Mouse (Mus musculus): ENCODE results near the gene Shisa5. TPM values are rescaled to one million over a fixed set of nuclear protein-coding genes. Genes with fewer than 3 reads are reported as not detected.
A peak's percentile ranks its signal among the peaks of the same experiment; 100 is the strongest.

Shisa5 gene
- polyA plus RNA-seq, 1 experiment from 2014 or later: 216 TPM

GRCm38 (mm10) chr9:109007025-109007780, 31.2 kb upstream of the Shisa5 start:
- Histone ChIP-seq H3K4me3 (ENCODE audit: low read depth, low read length) (no peak overlapping the region), H3K9me3 (ENCODE audit: low read length) (no peaks in the 10 kb centered on the region), H3K36me3 (ENCODE audit: insufficient read depth, low read length) (0 out of 2 replicates have a peak, but pooled peaks cover 6% of the 10 kb centered on the region), H3K27me3 (replicated peaks; ENCODE audit: insufficient read depth, low read length) (no peaks in the 10 kb centered on the region), H3K27ac (ENCODE audit: low read length) (no peak overlapping the region), H3K9ac (replicated peaks; ENCODE audit: low read depth) (no peak overlapping the region), H3K4me1 (ENCODE audit: insufficient read depth, low read depth, low read length) (no peaks in the 10 kb centered on the region), H3K4me2 (replicated peaks; ENCODE audit: low read depth, low read length) (no peak overlapping the region)
- WGBS: 76% methylated on average over 21 of the region's 21 CpGs
- DNase-seq (ENCODE audit: low spot score) (no peak), ATAC-seq (no peak)
- no peak for TF ChIP-seq EP300 (IDR thresholded peaks at IDR 0.05)
- no peak for TF ChIP-seq CTCF (IDR thresholded peaks at IDR 0.05)

DNA sequence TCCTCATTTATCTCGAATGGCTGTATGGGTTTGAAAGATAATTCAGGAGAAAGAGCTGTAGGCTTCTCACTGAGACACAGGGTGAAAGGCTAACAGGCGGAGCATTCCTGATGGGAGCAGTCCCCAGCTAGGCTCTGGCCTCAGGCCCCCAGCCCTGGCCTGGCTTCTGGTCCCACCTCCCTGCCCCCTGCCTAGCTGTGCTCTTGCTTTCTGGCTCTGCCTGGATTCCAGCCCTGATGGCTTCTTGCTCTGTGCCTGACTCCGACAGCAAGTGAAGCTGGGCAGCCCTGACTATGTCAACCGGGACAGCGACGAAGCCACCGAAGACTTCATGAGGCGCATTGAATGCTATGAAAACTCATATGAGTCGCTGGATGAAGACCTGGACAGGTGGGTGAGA, 30.3 kb upstream of the Shisa5 start:
- TF ChIP-seq EP300 (IDR thresholded peaks at IDR 0.05) (no peak), CTCF (IDR thresholded peaks at IDR 0.05) (no peak)
- DNase-seq (ENCODE audit: low spot score) (no peak), ATAC-seq (no peak)
- no peaks in the 10 kb centered on the region for H3K9me3 ChIP-seq (ENCODE audit: low read length)
- no peak overlapping the region for H3K9ac ChIP-seq (replicated peaks; ENCODE audit: low read depth)
- no peaks in the 10 kb centered on the region for H3K4me1 ChIP-seq (ENCODE audit: insufficient read depth, low read depth, low read length)
- 0 out of 2 replicates have a peak, but pooled peaks cover 6% of the 10 kb centered on the region for H3K36me3 ChIP-seq (ENCODE audit: insufficient read depth, low read length)
- H3K4me2 ChIP-seq (replicated peaks; ENCODE audit: low read depth, low read length): no peak overlapping the region
- H3K27ac ChIP-seq (ENCODE audit: low read length): no peak overlapping the region
- H3K4me3 ChIP-seq (ENCODE audit: low read depth, low read length): no peak overlapping the region
- no peaks in the 10 kb centered on the region for H3K27me3 ChIP-seq (replicated peaks; ENCODE audit: insufficient read depth, low read length)
- 81% methylated on average over 9 of the region's 9 CpGs for WGBS

- DNase-seq (ENCODE audit: low spot score) (no peak), ATAC-seq (peak; percentile 25; the same call in 1 of the 2 replicates)
- Histone ChIP-seq H3K27me3 (replicated peaks; ENCODE audit: insufficient read depth, low read length) (no peaks in the 10 kb centered on the region), H3K9ac (replicated peaks; ENCODE audit: low read depth) (no peak overlapping the region), H3K4me3 (ENCODE audit: low read depth, low read length) (no peak overlapping the region), H3K36me3 (ENCODE audit: insufficient read depth, low read length) (0 out of 2 replicates have a peak, but pooled peaks cover 6% of the 10 kb centered on the region), H3K9me3 (ENCODE audit: low read length) (no peaks in the 10 kb centered on the region), H3K4me1 (ENCODE audit: insufficient read depth, low read depth, low read length) (no peaks in the 10 kb centered on the region), H3K27ac (ENCODE audit: low read length) (no peak overlapping the region), H3K4me2 (replicated peaks; ENCODE audit: low read depth, low read length) (no peak overlapping the region)
- 63% methylated on average over 9 of the region's 10 CpGs for WGBS
- TF ChIP-seq CTCF (IDR thresholded peaks at IDR 0.05) (no peak), EP300 (IDR thresholded peaks at IDR 0.05) (no peak)
Observed at GRCm38 (mm10) chr9:109008994-109009635, 29.2 kb upstream of the Shisa5 start.

DNA sequence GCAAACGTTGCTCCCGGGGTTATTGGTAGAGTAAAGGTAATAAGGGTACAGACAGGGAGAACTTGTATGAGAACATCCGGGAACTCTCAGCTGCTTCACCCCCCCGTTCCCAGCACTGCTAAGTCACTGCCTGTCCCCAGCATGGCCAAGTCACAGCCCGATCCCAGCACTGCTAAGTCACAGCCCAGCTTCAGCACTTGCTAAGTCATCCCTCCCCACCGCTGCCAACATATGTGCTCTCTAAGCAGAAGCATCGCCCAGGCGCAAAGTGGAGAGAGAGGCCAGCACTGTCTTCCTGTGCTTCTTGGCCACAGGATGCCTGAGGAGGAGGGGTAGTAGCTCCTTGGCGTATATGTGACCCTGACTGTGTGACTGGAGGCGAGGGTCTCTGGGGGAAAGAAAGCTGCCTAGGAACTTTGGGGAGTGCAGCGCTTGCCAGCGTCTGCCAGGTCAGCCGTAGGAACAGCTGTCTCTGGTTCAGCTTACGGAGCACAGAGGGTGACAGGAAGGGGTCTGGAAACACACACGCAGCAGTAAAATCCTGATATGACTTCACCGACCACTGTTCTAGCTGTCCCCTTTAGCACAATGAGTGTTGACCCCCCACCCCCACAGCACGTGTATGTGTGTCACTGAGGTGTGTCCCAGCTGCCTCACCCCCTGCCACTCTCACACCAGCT, 28.6 kb upstream of the Shisa5 start:
- no peak overlapping the region for H3K4me2 ChIP-seq (replicated peaks; ENCODE audit: low read depth, low read length)
- DNase-seq (ENCODE audit: low spot score) (peak; percentile 43), ATAC-seq (peak; percentile 65)
- no peak overlapping the region for H3K4me3 ChIP-seq (ENCODE audit: low read depth, low read length)
- 0 out of 2 replicates have a peak, but pooled peaks cover 6% of the 10 kb centered on the region for H3K36me3 ChIP-seq (ENCODE audit: insufficient read depth, low read length)
- no peaks in the 10 kb centered on the region for H3K27me3 ChIP-seq (replicated peaks; ENCODE audit: insufficient read depth, low read length)
- no peak for TF ChIP-seq EP300 (IDR thresholded peaks at IDR 0.05)
- no peak for TF ChIP-seq CTCF (IDR thresholded peaks at IDR 0.05)
- H3K9me3 ChIP-seq (ENCODE audit: low read length): no peaks in the 10 kb centered on the region
- no peak overlapping the region for H3K9ac ChIP-seq (replicated peaks; ENCODE audit: low read depth)
- H3K27ac ChIP-seq (ENCODE audit: low read length): no peak overlapping the region
- H3K4me1 ChIP-seq (ENCODE audit: insufficient read depth, low read depth, low read length): no peaks in the 10 kb centered on the region
- 41% methylated on average over 17 of the region's 17 CpGs for WGBS

GRCm38 (mm10) chr9:109010316-109010690, 28.1 kb upstream of the Shisa5 start:
- no peak overlapping the region for H3K27ac ChIP-seq (ENCODE audit: low read length)
- no peak overlapping the region for H3K4me3 ChIP-seq (ENCODE audit: low read depth, low read length)
- WGBS: 85% methylated on average over 14 of the region's 14 CpGs
- no peaks in the 10 kb centered on the region for H3K27me3 ChIP-seq (replicated peaks; ENCODE audit: insufficient read depth, low read length)
- H3K9me3 ChIP-seq (ENCODE audit: low read length): no peaks in the 10 kb centered on the region
- TF ChIP-seq EP300 (IDR thresholded peaks at IDR 0.05): no peak
- no peak for TF ChIP-seq CTCF (IDR thresholded peaks at IDR 0.05)
- no peak for DNase-seq (ENCODE audit: low spot score)
- no peak overlapping the region for H3K9ac ChIP-seq (replicated peaks; ENCODE audit: low read depth)
- no peak for ATAC-seq
- H3K36me3 ChIP-seq (ENCODE audit: insufficient read depth, low read length): 0 out of 2 replicates have a peak, but pooled peaks cover 6% of the 10 kb centered on the region
- no peaks in the 10 kb centered on the region for H3K4me1 ChIP-seq (ENCODE audit: insufficient read depth, low read depth, low read length)
- H3K4me2 ChIP-seq (replicated peaks; ENCODE audit: low read depth, low read length): no peak overlapping the region

- Histone ChIP-seq H3K9ac (replicated peaks; ENCODE audit: low read depth) (no peak overlapping the region), H3K4me1 (ENCODE audit: insufficient read depth, low read depth, low read length) (no peaks in the 10 kb centered on the region), H3K36me3 (ENCODE audit: insufficient read depth, low read length) (no peaks in the 10 kb centered on the region), H3K27ac (ENCODE audit: low read length) (no peak overlapping the region), H3K4me3 (ENCODE audit: low read depth, low read length) (no peak overlapping the region), H3K4me2 (replicated peaks; ENCODE audit: low read depth, low read length) (no peak overlapping the region), H3K9me3 (ENCODE audit: low read length) (no peaks in the 10 kb centered on the region), H3K27me3 (replicated peaks; ENCODE audit: insufficient read depth, low read length) (no peaks in the 10 kb centered on the region)
- 48% methylated on average over 8 of the region's 8 CpGs for WGBS
- DNase-seq (ENCODE audit: low spot score): no peak
- TF ChIP-seq EP300 (IDR thresholded peaks at IDR 0.05) (no peak), CTCF (IDR thresholded peaks at IDR 0.05) (no peak)
- no peak for ATAC-seq
Observed at GRCm38 (mm10) chr9:109015397-109015796, 23.0 kb upstream of the Shisa5 start.
